Mouse (Mus musculus) lung, embryonic 15.5 days (tissue): ENCODE measurements around the gene Shbg. TPM values are rescaled to one million over a fixed set of nuclear protein-coding genes. Genes with fewer than 3 reads are reported as not detected.

Experiments
- ATAC-seq: fragments of 200-750 bp; cut with Nextera tagmentation; 2 replicates; pipeline ENCODE4 v1.8.0; 2017; ENCODE audit warnings: moderate number of reproducible peaks, borderline replicate concordance; ENCODE audit not compliant: low FRiP score, low TSS enrichment; ENCODE audit errors: extremely low read depth
- H3K27ac ChIP-seq: fragments of 300-500 bp; sonication (generic); 2 replicates; pipeline ENCODE4 v1.5.1; 2015; ENCODE audit warnings: moderate library complexity, mild to moderate bottlenecking, inconsistent platforms
- H3K27me3 ChIP-seq: fragments of 300-500 bp; sonication (generic); 2 replicates; pipeline ENCODE4 v1.6.1; 2015; ENCODE audit warnings: inconsistent platforms
- H3K36me3 ChIP-seq: fragments of 300-500 bp; sonication (generic); 2 replicates; pipeline ENCODE4 v1.6.1; 2015; ENCODE audit warnings: inconsistent platforms
- H3K4me1 ChIP-seq: fragments of 300-500 bp; sonication (generic); 2 replicates; pipeline ENCODE4 v1.6.1; 2015; ENCODE audit warnings: inconsistent platforms
- H3K4me2 ChIP-seq: fragments of 300-500 bp; sonication (generic); 2 replicates; pipeline ENCODE4 v1.6.1; 2015; ENCODE audit warnings: inconsistent platforms, mild to moderate bottlenecking, moderate library complexity
- H3K4me3 ChIP-seq: fragments of 300-500 bp; sonication (generic); 2 replicates; pipeline ENCODE4 v1.5.1; 2015; ENCODE audit warnings: mild to moderate bottlenecking, inconsistent platforms
- H3K9ac ChIP-seq: fragments of 300-500 bp; sonication (generic); 2 replicates; pipeline ENCODE4 v1.6.1; 2015; ENCODE audit warnings: inconsistent platforms
- H3K9me3 ChIP-seq: fragments of 300-500 bp; sonication (generic); 2 replicates; pipeline ENCODE4 v1.6.1; 2016; ENCODE audit warnings: inconsistent platforms
- WGBS: fragments of 180-500 bp; shearing (Covaris S2); methylation state at CpG from one replicate; pipeline ENCODE4 v1.1.7; 2015; 5-methylcytosine and 5-hydroxymethylcytosine counted together
- polyA plus RNA-seq: library from polyadenylated mRNA; unstranded; fragments of >200 nt; fragmentation: Nextera tagmentation; extraction: Ambion mirVana; gene quantifications from 2 replicates; pipeline ENCODE4 v1.2.1, GENCODE M21; 2015

Gene Shbg
- polyA plus RNA-seq, 1 experiment from 2014 or later, result not detected

DNA sequence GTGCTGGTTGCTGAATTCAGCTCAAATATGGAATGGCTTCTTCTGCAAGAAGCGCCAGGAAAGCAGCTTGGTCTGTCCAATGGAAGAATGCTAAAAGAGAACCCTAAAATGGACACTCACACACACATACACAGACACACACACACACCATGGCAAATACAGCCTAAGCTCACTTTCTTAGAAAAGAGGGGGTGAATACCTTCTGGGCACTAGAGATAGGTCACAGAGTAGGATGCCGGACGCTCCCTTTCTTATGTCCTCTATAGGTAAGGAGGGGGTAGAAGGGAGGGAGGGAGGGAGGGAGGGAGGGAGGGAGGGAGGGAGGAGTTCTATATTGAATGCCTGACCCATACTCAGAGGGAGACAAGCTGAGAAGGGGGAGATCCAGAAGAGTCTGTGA is 9.2 kb downstream of the Shbg start:
- Histone ChIP-seq H3K27me3 (peaks cover 16% of the 10 kb centered on the region; the same call in 1 of the 2 replicates), H3K9ac (no peak overlapping the region), H3K4me2 (no peak overlapping the region), H3K27ac (no peak overlapping the region), H3K9me3 (no peaks in the 10 kb centered on the region), H3K4me1 (peaks cover 25% of the 10 kb centered on the region), H3K4me3 (no peak overlapping the region), H3K36me3 (no peaks in the 10 kb centered on the region)
- 91% methylated on average over 3 of the region's 3 CpGs for WGBS
- ATAC-seq, result no peak

DNA sequence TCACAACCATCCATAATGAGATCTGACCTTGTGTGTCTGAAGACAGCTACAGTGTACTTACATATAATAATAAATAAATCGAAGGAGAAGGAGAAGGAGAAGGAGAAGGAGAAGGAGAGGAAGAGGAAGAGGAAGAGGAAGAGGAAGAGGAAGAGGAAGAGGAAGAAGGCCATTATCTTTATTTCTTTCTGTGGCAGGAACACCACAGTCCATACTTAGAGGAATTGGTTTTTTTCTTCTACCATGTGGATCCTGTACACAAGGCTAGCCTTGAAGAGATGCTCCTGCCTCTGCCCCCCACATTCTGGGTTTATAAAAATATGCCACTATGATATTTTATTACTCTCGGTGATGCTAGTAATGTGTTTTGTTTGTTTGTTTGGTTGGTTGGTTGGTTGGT is 10.9 kb downstream of the Shbg start:
- Histone ChIP-seq H3K9ac (no peak overlapping the region), H3K4me2 (no peak overlapping the region), H3K9me3 (no peaks in the 10 kb centered on the region), H3K4me1 (peaks cover 26% of the 10 kb centered on the region), H3K27me3 (peaks cover 16% of the 10 kb centered on the region; the same call in 1 of the 2 replicates), H3K4me3 (no peak overlapping the region), H3K27ac (no peak overlapping the region), H3K36me3 (no peaks in the 10 kb centered on the region)
- ATAC-seq, result no peak
- WGBS, result 76% methylated on average over 2 of the region's 2 CpGs

GRCm38 (mm10) chr11:69606491-69606795 is 11.3 kb downstream of the Shbg start:
- H3K4me3 ChIP-seq, result peak overlapping the region; percentile 56
- no peaks in the 10 kb centered on the region for H3K36me3 ChIP-seq

DNA sequence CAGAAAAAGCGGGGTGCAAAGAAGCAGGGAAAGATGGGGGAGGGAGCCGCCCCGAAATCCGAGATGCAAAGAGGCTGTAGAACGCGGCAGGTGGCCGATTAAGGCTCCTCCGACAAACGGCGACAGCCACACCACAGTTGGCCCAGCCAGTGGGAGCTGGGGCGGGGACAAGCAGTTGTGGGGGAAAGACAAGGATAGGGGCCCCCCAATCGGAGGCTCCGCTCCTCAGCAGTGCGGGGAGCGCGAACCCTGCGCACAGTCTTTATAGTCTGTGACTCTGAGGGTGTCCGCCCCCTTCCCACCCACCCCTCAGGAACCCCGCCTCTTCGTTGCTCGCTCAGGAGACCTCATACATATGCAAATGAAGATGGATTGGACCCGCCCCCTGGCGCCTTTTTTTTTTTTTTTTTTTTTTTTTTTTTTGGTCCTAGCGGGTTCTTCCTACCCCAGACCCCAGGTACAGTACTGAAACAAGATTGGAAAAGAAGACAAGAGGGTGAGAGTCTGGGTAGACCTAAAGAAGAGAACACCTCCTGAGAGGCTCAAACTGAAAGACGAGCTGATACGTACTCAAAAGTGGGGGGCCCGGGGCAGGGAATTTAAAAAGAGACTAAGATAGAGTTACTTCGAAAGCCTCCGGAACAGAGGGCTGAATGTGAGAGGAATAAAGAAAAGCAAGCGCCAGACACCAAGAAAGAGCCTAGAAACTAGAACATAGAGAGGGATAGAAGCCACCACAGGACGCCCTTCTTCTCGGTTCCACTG is 11.8 kb downstream of the Shbg start, which contains the start of gene Atp1b2:
Atp1b2 (minus strand) TSS at position 217 of the 765 bp plus-strand sequence.
- no peaks in the 10 kb centered on the region for H3K36me3 ChIP-seq
- no peaks in the 10 kb centered on the region for H3K9me3 ChIP-seq
- H3K4me2 ChIP-seq, result peak within 1 kb of the TSS; percentile 95
- H3K27me3 ChIP-seq, result peaks cover 16% of the 10 kb centered on the region; the same call in 1 of the 2 replicates
- peaks cover 31% of the 10 kb centered on the region for H3K4me1 ChIP-seq
- peak within 1 kb of the TSS; percentile 57 for H3K9ac ChIP-seq
- peak; percentile 82 for ATAC-seq
- H3K27ac ChIP-seq, result peak within 1 kb of the TSS; percentile 50
- peak within 1 kb of the TSS; percentile 56 for H3K4me3 ChIP-seq
- WGBS, result 2% methylated on average over 32 of the region's 32 CpGs

More at GRCm38 (mm10) chr11:69606491-69606795, 11.3 kb downstream of the Shbg start:
- H3K9me3 ChIP-seq, result no peaks in the 10 kb centered on the region
- WGBS, result 34% methylated on average over 2 of the region's 2 CpGs
- H3K27me3 ChIP-seq, result peaks cover 16% of the 10 kb centered on the region; the same call in 1 of the 2 replicates
- H3K27ac ChIP-seq, result no peak overlapping the region
- no peak for ATAC-seq
- no peak overlapping the region for H3K9ac ChIP-seq
- peaks cover 26% of the 10 kb centered on the region for H3K4me1 ChIP-seq
- H3K4me2 ChIP-seq, result peak overlapping the region; percentile 95

DNA sequence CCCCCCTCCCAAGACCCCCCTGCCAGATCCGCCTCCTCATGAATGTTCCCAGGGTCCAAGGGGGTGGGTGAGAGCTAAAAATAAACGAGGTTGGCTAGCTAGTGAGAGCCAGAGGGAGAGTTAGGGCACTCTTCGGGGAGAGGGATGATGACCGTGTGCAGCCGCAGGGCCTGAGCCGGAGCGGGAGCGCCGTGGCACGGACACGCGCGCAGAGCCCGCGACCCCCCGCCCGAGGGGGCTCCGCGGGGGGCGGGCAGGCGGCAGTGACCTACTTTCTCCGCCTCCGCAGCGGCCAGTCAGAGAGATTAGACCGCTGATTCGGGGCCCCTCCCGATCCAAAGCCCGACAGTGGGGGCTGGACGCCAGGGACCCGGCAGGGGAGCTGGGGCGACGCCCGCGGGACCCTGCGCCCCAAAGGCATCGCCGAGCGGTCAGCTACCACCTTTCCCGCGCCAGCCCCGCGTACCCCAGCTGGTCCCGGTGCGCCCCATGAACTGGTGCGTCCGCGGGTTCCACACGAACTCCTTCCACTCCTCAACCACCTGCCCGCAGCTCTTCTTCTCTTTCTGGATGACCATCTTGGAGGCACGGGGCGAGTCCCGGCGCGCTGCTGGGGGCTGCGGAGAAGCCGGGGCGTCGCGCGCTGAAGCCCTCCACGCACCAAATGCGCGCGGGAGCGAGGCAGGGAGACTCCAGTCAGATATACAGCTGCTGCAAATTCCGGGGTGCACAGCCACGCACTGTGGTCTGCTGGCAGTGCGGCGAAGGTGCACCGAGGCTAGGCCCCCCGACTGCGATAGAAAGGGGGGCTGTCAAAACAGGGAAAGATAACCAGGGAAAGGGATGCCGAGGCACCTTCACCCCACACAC is 12.7 kb downstream of the Shbg start:
- Histone ChIP-seq H3K4me1 (peaks cover 40% of the 10 kb centered on the region), H3K4me2 (peak overlapping the region; percentile 95), H3K4me3 (peak overlapping the region; percentile 56), H3K36me3 (no peaks in the 10 kb centered on the region), H3K27ac (peak overlapping the region; percentile 50), H3K9me3 (no peaks in the 10 kb centered on the region), H3K27me3 (peaks cover 16% of the 10 kb centered on the region; the same call in 1 of the 2 replicates), H3K9ac (peak overlapping the region; percentile 57)
- peak; percentile 35 for ATAC-seq
- under 1% methylated on average over 71 of the region's 73 CpGs for WGBS

DNA sequence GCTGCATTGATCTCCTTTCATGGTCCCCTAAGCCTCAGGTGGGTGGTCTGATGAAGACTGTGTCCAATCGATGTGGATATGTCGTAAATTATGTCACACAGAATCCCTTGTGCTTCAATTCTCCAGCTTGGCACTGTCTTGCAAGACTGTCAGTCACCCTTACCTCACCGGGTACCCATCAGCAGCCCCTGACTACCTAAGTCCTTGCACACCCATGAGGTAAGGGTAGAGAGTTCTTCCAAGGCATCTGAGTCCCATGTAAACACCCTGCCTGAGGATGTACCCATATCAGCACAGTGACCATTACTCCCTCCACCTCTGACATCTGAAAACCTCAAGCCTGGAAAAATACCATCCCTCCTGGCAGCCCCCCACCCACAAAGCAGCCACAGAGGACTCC is 13.4 kb downstream of the Shbg start:
- peak overlapping the region; percentile 56 for H3K4me3 ChIP-seq
- H3K9ac ChIP-seq, result no peak overlapping the region
- peaks cover 46% of the 10 kb centered on the region for H3K4me1 ChIP-seq
- no peaks in the 10 kb centered on the region for H3K36me3 ChIP-seq
- H3K4me2 ChIP-seq, result peak overlapping the region; percentile 95
- H3K9me3 ChIP-seq, result no peaks in the 10 kb centered on the region
- 56% methylated on average over 3 of the region's 3 CpGs for WGBS
- ATAC-seq, result peak; percentile 32
- H3K27me3 ChIP-seq, result peaks cover 16% of the 10 kb centered on the region; the same call in 1 of the 2 replicates
- no peak overlapping the region for H3K27ac ChIP-seq

DNA sequence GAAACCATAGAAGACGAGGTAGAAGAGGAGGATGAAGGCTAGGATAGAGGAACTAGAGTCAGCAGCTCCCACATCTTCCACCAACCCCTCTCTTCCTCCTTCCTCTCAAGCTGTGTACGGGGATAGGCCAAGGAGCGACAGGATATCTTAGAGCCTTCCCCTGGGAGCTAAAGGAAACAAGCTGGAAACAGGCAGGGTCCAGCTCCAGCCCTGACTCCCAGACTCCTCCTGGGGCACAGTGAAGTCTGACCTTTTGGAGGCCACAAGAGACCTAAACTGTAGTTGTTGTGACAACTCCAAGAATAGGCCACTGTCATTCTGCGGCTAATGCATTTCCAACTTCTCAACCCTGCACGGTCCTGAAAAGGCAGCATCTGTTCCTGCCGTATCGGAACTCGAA is 14.2 kb downstream of the Shbg start:
- Histone ChIP-seq H3K27ac (no peak overlapping the region), H3K4me1 (peaks cover 49% of the 10 kb centered on the region), H3K4me2 (peak overlapping the region; percentile 95; the same call in 1 of the 2 replicates), H3K9ac (no peak overlapping the region), H3K36me3 (no peaks in the 10 kb centered on the region), H3K4me3 (no peak overlapping the region), H3K9me3 (no peaks in the 10 kb centered on the region), H3K27me3 (peaks cover 16% of the 10 kb centered on the region; the same call in 1 of the 2 replicates)
- ATAC-seq, result no peak
- WGBS, result 77% methylated on average over 8 of the region's 8 CpGs

- Histone ChIP-seq H3K9me3 (no peaks in the 10 kb centered on the region), H3K27me3 (peaks cover 16% of the 10 kb centered on the region; the same call in 1 of the 2 replicates), H3K4me3 (no peak overlapping the region), H3K27ac (no peak overlapping the region), H3K4me1 (peaks cover 49% of the 10 kb centered on the region), H3K9ac (no peak overlapping the region), H3K36me3 (no peaks in the 10 kb centered on the region), H3K4me2 (no peak overlapping the region)
- no peak for ATAC-seq
- 42% methylated on average over 3 of the region's 3 CpGs for WGBS
Measured at GRCm38 (mm10) chr11:69601768-69602167, 15.9 kb downstream of the Shbg start.

GRCm38 (mm10) chr11:69600098-69600497 is 17.6 kb downstream of the Shbg start:
- H3K4me1 ChIP-seq, result peaks cover 40% of the 10 kb centered on the region
- H3K27me3 ChIP-seq, result peaks cover 9% of the 10 kb centered on the region; the same call in 1 of the 2 replicates
- 7% methylated on average over 6 of the region's 6 CpGs for WGBS
- no peak overlapping the region for H3K9ac ChIP-seq
- peak overlapping the region; percentile 62 for H3K27ac ChIP-seq
- H3K36me3 ChIP-seq, result no peaks in the 10 kb centered on the region
- peak overlapping the region; percentile 34 for H3K4me2 ChIP-seq
- H3K4me3 ChIP-seq, result no peak overlapping the region
- no peaks in the 10 kb centered on the region for H3K9me3 ChIP-seq
- ATAC-seq, result peak; percentile 72

- 12% methylated on average over 9 of the region's 9 CpGs for WGBS
- no peaks in the 10 kb centered on the region for H3K36me3 ChIP-seq
- H3K9ac ChIP-seq, result no peak overlapping the region
- H3K9me3 ChIP-seq, result no peaks in the 10 kb centered on the region
- no peak for ATAC-seq
- H3K4me2 ChIP-seq, result peak overlapping the region; percentile 34
- no peak overlapping the region for H3K4me3 ChIP-seq
- H3K27ac ChIP-seq, result peak overlapping the region; percentile 62
- H3K4me1 ChIP-seq, result peaks cover 34% of the 10 kb centered on the region
- peaks cover 3% of the 10 kb centered on the region; the same call in 1 of the 2 replicates for H3K27me3 ChIP-seq
Measured at GRCm38 (mm10) chr11:69599436-69599835, 18.3 kb downstream of the Shbg start.

- WGBS, result 93% methylated on average over 6 of the region's 6 CpGs
- Histone ChIP-seq H3K4me1 (peaks cover 8% of the 10 kb centered on the region), H3K27ac (no peak overlapping the region)
Measured at GRCm38 (mm10) chr11:69594853-69595252, 22.9 kb downstream of the Shbg start.

More at GRCm38 (mm10) chr11:69594853-69595252, 22.9 kb downstream of the Shbg start:
- Histone ChIP-seq H3K36me3 (peaks cover 33% of the 10 kb centered on the region), H3K4me2 (no peak overlapping the region), H3K9ac (no peak overlapping the region), H3K4me3 (no peak overlapping the region), H3K9me3 (no peaks in the 10 kb centered on the region), H3K27me3 (no peaks in the 10 kb centered on the region)
- ATAC-seq, result no peak
